Mouse (Mus musculus): ENCODE measurements around the gene Src.

Src gene

DNA sequence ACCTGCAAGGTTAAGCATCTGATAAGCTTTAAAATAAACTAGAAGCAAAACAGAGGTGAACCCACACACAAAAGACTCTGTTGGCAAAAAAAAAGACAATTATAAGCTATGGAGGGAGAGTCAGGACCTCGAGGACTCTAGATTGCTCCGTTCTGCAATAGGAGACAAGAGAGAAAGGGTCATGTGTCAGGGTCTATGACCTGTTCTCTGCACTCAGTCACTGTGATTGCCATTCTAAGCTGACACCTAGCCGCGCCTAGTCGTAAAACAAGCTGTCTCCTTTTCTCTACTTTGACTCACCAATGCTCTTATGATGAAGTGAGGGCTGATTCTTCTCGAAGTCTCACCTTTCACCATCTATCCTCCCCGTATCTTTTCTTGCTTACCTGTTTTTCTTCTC, 5.7 kb upstream of the Src start:
- in situ Hi-C loops (cut with MboI, MseI): no loop called here

- in situ Hi-C loops (cut with MboI, MseI): no loop called here
These were observed 1.0 kb upstream of the Src start for GRCm38 (mm10) chr2:157417229-157417628.

DNA sequence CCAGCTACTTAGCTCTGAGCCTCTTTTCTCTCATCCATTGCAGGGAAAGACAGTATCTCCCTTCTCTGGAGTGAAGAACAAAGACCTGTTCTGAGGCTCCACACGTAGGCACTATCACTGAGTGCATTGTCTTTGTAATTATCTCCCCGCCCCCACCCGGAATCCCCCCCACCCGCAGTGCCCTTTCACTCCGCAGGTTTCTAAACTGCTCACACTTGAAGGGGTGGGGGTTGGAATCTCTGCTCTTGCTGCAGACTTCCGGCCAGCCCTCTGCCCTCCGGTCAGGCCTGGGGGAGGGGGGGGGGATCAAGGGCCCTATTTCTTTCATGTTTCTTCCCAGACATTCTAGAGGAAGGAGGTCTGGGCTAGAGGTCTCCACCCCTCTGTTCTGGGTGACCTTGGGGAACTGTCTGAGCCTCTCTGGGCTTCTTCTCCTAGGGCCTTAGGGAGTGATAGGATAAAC, 396 bp downstream of the Src start:
- in situ Hi-C loops (cut with MboI, MseI): no loop called here

DNA sequence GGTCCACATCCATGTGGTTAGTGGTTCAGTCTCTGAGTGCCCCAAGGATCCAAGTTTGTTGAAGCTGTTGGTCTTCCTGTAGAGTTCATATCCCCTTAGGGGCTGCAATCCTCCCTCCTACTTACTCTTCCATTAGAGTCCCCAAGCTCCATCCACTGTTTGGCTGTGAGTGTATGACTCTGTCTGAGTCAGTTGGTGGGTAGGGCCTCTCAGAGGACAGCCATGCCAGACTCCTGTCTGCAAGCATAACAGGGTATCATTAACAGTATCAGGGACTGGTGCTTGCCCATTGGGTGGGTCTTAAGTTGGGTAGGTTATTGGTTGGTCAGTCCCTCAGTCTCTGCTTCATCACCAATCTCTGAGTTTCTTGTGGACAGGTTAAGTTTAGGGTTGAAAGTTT, 1.3 kb downstream of the Src start:
- in situ Hi-C loops (cut with MboI, MseI): no loop called here

DNA sequence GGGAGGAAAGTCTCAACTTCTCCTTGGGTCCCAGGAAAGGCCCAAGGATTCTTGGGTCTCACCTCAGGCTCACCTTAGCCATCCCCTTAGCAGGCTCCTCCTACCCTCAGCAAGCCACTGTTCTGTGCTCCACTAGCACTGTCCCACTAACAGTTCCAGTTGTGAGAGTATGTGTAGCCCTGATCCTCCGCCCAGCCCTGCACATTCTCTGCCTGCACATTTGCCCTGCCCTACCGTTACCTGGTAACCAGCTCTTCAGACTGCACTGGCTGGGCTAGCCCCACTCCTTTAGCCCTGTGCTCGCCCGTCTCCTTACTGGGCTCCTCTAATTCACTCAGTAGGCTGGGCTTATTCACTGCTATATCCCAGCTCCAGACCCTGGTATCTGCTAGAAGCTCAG, 2.2 kb downstream of the Src start:
- in situ Hi-C loops (cut with MboI, MseI): no loop called here

DNA sequence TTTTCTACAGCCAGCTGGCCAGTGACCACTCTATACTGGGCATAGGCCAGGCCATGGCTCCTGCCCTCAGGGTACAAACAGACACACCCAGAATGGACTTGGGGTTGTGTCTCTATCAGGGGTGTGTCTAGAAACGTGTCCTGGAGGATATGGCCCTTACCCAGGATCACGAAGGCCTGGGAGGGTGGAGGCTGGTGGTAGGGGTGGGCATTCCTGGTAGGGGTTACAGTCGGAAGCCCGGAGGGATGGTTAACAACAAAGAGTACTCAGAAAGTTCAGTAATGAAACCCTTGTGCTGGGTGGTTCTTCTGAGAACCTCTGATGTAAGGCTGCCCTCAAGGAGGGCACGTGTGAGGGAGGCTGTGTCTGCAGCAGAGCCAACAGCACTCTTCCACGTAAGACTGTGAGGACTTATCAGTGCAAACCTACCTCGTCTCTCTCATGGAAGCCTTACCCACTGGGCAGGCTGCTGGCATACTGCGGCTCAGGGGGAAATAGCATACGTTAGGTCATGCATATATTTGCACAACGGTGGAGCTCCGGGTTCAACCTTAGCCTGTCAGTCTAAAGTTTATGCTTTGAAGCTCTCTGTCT, 3.9 kb downstream of the Src start:
- in situ Hi-C loops (cut with MboI, MseI): no loop called here

- in situ Hi-C loops (cut with MboI, MseI): no loop called here
These were observed 4.8 kb downstream of the Src start for GRCm38 (mm10) chr2:157422854-157423705.

- in situ Hi-C loops (cut with MboI, MseI): no loop called here
These were observed 5.5 kb downstream of the Src start for GRCm38 (mm10) chr2:157423706-157424125.

GRCm38 (mm10) chr2:157424126-157424903, 6.1 kb downstream of the Src start:
- in situ Hi-C loops (cut with MboI, MseI): no loop called here

GRCm38 (mm10) chr2:157424904-157425642, 6.8 kb downstream of the Src start:
- in situ Hi-C loops (cut with MboI, MseI): no loop called here

DNA sequence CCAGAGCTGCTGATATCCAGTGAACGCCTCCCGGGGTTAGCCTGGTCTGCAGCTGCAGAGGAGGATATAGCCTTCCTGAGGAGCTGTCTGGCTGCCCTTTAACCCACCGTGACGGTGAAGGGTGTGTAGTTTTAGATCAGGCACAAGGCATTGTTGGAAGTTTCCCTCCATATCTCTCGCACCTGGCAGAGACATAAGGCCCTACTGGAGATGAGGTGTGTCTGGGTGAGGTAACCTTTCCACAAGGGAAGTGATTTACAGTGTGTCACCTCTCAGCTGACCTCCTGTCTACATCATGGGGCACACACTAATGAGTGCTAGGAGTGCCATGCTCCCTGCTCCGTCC, 7.4 kb downstream of the Src start:
- in situ Hi-C loops (cut with MboI, MseI): no loop called here

DNA sequence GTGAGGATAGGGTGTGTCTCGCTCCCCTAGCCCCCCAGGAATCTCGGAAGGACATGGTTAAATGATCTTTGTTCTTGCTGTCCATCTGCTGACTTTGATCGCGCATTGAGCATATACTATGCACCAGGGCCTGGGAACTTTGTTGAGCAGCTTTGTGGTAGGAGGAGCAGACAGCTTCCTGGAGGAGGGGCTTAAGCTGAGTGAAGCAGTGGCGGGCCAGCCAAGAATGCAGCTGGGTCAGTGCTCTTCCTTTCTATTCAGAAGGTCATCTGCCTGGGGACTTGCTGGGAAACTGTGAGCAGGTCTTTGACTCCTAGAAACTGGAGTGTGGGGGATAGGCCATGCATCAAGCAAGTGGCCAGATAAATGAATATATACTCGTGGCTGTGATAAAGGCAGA, 7.9 kb downstream of the Src start:
- in situ Hi-C loops (cut with MboI, MseI): no loop called here

DNA sequence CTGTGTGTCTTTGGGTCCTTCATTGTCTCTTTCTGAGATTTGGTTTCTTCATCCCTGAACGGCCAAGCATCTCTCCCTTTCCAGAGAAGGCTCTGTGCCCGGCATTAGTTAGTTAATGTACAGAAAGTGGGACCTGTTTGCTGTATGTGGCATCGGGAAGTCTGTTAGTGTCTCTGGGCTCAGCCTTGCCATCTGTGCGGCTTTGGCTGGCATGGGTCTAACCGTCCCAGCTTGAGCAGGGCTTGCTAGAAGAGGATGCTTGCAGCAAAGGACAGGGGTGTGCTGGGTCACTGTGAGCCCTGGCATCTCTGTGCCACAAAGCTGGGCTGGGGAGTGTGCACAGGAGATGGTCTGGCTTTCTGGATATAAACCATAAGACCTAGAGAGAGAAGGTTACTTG, 8.9 kb downstream of the Src start:
- in situ Hi-C loops (cut with MboI, MseI): no loop called here

- in situ Hi-C loops (cut with MboI, MseI): no loop called here
These were observed 10.3 kb downstream of the Src start for GRCm38 (mm10) chr2:157428351-157429139.

- in situ Hi-C loops (cut with MboI, MseI): no loop called here
These were observed 11.5 kb downstream of the Src start for GRCm38 (mm10) chr2:157429735-157430134.

DNA sequence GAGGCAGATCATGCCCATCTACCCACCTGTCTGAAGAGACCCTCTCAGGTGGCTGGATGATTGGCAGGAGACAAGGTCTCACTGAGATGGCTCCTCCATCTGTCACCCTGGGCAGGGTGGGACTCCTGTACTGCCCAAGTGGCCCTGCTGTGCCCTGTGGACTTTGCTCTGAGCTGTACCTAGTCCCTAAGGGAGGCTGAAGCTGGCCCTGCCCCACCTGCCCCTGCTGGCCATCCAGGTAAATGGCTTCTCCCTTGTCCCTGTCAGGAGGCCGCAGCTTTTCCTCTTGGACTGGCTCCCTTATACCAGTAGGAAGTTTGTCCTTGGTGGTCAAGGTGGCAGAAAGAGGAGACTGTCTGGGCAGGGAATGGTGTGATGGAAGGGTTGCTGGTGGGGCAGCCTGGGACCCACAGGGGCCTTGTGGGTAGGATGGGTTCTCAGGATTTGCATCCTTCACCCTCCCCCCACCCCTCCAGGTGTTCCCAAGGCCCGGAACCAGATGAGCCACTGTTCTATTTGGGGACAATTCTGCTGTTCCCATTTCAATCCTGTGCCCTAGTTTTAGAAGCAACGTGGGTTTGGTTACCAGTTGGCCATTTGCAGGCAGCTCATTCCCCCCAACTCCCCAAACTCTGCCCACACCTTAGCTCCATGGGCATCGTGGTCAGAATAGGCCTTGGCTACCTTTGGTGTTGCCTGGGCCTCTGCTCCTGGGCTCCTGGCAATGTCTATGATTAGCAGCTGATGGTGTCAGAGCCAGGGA, 12.6 kb downstream of the Src start:
- in situ Hi-C loops (cut with MboI, MseI): no loop called here

- in situ Hi-C loops (cut with MboI, MseI): no loop called here
These were observed 13.7 kb downstream of the Src start for GRCm38 (mm10) chr2:157431912-157432311.

GRCm38 (mm10) chr2:157432476-157432875, 14.2 kb downstream of the Src start:
- in situ Hi-C loops (cut with MboI, MseI): no loop called here

DNA sequence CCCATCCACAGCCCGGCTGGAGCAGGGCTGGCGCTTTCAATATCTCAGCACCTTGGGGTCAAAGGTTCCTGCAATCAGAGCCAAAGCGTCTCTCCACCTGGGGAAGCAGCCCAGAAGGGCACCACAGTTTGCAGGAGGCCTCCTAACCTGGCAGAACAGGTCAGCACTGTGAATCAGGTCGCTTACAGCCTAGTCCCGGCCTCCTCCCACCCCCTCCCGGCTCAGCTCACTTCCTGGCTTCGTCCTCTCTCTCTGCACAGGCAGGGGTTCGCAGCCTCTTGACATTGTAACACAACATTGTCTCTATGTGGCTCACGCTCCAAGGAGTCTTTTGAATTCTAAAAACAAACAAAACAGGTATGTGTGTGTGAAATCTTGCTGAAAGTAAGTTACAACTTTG, 15.8 kb downstream of the Src start:
- in situ Hi-C loops (cut with MboI, MseI): no loop called here

DNA sequence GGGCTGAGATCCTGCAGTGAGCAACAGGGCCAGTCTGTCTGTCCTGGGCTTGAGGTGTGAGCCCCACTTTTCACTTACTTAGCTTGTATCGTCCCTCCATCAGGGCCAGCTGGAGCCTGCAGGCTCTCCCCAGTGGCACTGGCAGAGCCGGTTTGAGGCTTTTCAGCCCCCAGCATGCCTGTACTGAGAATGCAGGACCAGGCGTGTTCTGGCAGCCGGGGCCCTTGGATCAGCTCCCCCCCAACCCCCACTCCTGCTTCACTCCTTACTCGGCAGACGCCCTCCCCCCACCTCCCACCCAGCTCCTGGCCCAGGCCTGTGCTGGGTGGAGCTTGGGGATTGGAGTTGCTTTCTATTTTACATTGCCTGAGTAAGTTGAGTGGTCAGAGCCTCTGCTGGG, 16.3 kb downstream of the Src start:
- in situ Hi-C loops (cut with MboI, MseI): no loop called here
